Mouse (Mus musculus): ENCODE results near the gene Aifm3.
A peak's percentile ranks its signal among the peaks of the same experiment; 100 is the strongest.
"Not testable (repeated sequence)": the region's sequence is repeated elsewhere in the genome, so short reads cannot be mapped to it uniquely, and the experiment has no call there.

Gene Aifm3

DNA sequence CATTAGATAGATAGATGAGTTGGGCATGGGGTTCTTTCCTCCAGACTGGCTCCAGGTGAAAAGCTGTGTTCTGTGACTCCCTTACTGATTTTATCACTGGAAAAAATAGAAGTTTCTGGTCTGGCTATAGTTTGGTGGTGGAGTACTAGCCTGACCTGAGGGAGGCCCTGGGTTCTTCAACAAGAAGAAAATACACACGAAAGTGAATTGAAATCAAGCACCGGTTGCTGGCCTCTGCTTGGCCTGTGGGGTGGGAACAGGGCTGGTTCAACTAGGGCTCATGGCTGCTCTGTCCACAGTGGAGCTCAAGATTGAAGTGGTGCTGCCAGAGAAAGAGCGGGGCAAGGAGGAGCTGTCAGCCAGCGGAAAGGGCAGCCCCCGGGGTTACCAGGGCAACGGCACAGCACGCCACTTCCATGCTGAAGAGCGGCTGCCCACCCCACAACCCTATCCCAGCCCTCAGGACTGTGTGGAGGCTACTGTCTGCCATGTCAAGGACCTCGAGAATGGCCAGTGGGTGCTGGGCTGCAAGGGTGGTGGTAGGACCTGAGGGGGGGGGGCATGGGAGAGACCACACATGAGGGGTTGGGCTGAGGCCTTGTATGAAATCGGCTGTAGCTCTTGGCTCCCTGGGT, 10.0 kb downstream of the Aifm3 start:
- no peak for DNase-seq (ENCODE audit: low read depth)

DNA sequence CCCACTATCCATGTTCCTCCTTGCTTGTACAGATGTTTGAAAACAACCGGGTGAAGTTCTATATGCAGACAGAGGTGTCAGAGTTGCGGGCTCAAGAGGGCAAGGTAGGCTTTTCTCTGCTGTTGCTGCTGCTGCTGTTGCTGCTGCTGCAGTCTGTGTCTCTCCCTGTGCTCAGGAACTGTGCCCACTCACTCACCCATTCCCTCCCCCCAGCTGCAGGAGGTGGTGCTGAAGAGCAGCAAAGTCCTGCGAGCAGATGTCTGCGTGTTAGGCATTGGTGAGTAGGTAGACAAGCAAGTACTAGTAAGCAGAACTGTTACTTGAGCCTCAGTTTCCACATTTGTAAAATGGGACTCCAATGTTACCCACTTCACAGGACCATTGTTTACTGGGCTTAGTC, 13.3 kb downstream of the Aifm3 start:
- DNase-seq (ENCODE audit: low read depth): no peak

DNA sequence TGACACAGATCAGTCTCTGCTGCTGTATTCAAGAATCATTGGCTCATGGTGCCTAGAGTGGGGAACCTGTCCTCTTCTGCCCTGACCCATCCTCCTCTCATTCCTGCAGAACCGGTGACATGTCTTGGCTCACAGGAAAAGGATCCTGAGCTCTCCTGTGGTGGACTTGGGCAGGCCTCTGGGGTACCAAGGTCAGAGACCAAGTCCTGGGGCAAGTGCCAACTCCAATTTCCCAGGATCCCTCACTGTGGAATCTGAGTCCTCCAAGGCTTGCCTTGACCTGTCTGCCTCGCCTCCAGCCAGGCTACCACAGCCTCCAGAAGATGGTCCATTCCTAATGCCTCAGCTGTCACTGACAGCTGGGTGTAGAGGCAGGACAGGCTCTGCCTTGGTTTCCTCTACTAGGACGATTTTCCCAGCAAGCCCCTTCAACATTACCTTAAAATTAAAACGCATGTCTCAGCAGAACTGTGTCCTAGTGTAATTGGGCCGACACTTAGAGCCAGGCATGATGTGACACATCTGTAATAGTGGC, 17.7 kb downstream of the Aifm3 start:
- no peak for DNase-seq (ENCODE audit: low read depth)

DNA sequence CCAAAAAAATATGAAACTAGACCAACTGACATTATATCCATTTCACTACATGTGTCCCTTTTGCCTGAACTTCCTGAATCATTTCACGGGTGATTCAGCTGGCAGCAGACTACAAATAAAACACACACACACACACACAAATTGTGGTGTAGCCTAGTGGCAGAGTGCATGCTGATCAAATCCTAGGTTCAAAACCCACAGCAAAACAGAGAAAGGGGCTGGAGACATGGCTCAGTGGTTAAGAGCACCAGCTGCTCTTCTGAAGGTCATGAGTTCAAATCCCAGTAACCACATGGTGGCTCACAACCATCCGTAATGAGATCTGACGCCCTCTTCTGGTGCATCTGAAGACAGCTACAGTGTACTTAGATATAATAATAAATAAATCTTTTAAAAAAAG, 18.6 kb downstream of the Aifm3 start:
- not testable (repeated sequence) for DNase-seq (ENCODE audit: low read depth)

DNA sequence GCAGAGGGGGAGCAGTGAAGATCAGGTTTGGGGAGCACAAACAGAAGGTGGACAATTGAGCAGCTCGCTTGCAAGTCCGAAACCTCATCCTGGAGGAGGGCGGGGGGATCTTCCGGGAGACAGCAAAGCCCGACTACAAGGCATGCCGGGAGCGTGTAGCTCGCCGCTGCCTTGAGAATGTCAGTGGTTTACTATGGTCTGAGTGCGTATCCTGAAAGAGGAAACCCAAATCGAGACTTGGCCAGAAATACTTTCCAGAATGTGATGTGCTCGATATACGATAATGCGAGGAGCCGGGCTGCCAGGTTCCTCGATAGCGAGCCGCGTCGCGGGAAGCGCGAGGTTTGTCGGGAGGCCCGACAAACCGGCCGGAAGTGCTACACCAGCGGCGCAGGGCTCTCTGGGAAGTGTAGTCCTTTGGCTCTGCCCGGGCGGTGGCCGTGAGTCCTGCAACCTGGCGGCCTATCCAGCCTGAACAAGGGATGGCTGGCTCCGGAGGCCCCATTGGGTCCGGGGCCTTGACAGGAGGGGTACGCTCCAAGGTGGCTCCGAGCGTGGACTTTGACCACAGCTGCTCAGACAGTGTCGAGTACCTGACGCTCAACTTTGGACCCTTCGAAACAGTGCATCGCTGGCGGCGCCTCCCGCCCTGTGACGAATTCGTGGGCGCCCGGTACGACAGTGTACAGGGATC, 19.3 kb downstream of the Aifm3 start, which contains the start of gene Lztr1:
Gene Lztr1 (plus strand): TSS at position 143 of the 694 bp plus-strand sequence.
- peak; percentile 78 for DNase-seq (ENCODE audit: low read depth)

DNA sequence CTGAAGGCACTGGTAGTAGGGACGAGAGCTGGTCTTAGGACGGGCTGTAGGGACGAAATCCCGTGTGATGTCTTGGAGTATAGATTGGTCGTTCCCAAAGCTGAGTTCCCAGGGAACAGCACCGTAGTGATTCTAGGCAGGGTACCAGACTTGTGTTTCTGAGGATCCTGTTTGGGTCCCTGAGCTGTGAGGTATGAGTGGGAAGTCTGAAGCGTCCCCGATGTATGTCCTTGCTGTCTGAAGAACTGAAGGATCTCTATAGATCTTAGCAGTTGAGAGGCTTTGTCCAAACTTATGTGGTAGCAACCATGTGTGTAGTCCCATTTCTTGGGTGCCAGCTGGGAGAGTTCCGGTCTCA, 19.8 kb downstream of the Aifm3 start:
- no peak for DNase-seq (ENCODE audit: low read depth)

DNA sequence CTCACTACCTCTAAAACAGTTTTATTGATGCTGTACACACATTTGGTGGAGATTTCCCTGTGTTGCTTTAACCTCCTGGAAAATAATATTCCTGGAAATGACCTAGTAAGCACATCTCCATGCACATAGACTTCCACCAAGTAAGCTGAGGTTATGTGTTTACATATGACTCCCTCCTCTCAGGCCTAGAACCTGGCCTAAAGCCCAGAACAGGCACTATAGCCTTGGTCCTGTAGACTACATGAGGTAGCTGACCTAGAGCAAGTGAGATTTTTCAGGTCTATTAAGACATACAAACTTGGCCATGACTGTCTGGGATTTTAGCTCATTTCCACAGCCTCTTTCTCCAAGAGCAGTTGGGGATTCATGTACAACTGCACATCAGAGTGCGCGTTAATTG, 20.7 kb downstream of the Aifm3 start:
- DNase-seq (ENCODE audit: low read depth): no peak

DNA sequence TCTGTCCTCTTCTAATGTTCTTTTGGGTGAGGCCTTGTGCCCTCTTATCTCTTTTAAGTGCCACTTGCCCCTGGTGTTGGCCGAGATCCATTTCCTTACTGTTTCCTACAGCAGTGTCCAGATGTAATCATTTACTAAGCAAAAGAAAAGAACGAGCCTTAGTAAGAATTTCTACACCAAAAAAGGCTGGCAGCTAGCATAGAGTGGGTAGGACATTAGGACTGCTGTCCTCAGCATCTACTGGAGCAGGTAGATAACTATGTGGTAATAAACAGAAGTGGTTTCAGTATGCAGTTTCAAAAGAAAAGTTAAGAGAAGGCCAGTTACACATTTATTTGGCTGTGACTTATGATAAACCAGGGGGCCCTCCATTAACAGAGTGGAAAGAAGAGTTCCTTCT, 21.3 kb downstream of the Aifm3 start:
- DNase-seq (ENCODE audit: low read depth): no peak

DNA sequence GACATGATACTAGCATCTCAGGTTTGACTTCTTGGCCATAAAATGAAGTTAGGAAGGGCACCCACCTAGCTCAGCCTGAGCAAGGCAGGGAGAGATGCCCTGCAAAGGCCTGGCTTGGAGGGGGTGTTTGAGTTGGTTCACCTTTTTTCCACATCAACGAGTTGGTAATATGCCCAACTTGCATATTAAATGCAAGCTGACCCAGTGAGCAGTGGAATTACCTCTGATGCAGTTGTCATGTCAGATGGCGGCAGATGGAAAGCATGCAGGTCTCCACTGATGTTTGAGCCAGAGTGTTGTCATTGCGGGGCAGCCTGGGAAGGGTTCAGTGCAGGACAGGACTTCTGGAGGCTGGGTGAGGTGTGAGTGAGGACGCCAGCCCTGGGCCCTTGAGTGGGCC, 22.0 kb downstream of the Aifm3 start:
- no peak for DNase-seq (ENCODE audit: low read depth)

DNA sequence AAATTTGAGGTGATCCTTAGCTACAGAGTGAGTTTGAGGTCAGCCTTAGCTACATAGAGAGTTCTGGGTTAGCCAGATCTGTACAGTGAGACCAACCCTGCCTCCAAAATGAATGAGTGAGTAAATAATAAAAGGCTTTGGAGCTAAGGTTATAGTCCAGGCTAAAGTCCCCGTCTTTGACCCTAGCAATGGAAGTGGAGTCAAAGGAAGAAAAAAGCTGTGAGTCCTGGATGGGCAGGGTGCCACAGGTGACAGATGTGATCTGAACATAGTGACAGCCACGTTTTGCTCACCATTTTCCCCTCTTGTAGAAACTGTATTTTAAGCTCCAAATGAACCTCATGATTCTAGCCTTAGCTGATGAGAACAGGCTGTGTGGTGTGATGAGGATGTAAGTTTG, 29.5 kb downstream of the Aifm3 start:
- no peak for DNase-seq (ENCODE audit: low read depth)

DNA sequence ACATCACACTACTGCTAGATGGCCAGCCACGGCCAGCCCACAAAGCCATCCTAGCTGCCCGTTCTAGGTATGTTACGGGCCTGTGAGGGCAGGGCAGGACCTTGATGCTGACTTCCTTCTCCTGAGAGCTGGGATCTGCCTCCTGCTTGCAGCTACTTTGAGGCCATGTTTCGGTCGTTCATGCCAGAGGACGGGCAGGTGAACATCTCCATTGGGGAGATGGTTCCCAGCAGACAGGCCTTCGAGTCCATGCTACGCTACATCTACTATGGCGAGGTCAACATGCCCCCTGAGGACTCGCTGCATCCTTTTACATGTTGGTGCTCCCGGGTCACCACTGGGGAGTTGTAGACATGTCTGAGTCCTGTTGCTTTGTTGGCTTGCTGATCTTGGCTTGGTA, 34.7 kb downstream of the Aifm3 start:
- DNase-seq (ENCODE audit: low read depth): no peak

DNA sequence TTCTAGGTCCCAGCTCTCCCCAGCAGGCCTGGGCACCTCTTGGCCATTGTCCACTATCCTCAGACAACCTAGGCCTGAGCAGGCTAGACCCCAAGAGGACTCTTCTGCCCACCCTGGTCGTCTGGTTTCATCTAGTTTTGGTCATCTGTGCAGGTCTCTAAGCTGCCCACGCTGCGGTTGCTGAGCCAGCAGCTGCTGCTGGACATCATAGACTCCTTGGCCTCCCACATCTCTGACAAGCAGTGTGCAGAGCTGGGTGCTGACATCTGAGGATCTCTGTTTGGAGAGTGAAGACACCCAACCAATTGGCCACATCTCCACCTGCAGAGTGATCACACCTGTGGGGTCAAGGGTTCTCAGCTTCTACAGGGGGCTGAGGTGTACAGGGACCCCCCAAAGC, 36.1 kb downstream of the Aifm3 start:
- no peak for DNase-seq (ENCODE audit: low read depth)

DNA sequence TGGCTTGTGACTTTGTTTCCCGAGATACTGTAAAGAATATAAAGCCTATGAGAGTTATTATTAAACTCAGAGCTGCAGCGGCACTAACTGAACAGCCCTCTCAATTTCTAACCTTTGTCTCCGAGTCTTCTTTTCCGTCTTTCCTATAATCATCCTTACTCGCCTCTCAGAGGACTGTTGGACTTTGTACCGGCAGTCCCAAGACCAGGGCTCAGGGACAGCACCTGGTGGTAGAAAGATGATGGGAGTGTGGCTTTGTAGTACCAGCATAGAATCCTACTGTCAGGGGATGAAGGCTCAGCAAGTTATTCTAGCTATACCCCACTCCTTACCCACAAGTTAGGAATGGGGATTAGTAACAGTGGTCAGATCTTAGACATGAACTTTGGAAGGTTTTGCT, 36.8 kb downstream of the Aifm3 start:
- no peak for DNase-seq (ENCODE audit: low read depth)

DNA sequence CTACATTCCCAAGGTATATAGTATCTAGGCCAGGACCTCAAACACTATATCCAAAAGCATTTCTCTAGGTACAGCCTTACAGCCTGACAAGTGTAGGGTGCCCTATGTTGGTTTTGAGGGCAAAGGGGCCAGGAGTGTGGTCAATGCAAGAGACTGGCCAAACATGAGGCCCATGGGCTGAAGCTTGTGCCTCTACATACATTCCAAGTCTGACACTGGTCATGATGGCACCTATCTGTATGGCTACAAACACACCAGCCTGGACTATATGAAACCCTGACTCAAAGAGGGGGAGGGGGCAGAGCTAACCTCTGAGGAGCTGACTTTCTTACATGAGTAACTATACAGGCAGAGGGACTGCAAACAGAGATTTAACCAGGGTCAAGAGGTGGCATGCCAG, 38.2 kb downstream of the Aifm3 start:
- no peak for DNase-seq (ENCODE audit: low read depth)

DNA sequence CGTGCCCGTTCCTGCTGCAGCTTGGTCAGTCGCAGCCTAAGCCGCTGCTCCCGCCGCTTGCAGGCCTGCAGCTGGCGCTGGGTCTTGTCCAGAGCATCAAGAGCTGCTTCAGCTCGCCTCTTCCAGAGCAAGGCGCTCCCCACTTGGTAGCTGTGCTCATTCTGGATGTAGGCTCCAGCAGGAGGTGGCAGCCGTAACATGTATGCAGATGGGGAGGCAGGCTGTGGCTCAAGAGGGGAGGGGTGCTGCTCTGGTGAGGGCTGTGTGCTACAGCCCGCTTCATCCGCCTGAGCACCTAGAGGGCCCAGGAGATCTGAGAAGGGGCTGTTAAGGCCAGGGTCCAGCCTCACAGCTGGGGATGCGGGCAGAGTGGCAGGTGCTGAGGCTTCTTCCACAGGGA, 38.9 kb downstream of the Aifm3 start:
- DNase-seq (ENCODE audit: low read depth): no peak

DNA sequence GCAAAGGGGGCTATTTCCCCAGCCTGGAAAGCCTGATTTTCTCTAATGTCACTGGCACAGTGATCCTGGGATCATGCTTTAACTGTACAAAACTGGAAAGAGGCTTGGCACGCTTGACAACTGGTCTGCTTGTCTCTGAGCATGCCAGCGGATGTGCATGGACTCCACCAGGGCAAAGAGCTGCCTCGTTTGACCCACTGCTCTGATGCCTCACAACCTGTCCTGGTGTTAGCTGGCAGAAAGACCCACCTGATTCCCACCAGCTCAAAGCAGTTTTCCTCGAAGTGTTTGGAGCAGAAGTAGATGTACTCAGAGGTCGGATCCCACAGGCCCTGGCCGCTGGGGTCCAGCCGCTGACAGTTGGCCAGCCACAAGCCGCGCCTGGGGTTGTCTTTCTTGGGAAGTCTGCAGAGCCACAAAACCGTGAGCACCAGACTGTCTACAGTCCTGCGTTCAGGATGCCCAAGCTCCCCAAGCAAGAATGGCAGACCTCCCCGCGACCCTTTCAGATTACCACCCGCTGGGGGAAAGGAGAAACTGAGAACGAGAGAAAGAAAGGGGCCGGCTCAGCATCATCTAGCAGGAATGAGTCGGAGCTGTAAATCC, 40.7 kb downstream of the Aifm3 start:
- DNase-seq (ENCODE audit: low read depth): no peak

DNA sequence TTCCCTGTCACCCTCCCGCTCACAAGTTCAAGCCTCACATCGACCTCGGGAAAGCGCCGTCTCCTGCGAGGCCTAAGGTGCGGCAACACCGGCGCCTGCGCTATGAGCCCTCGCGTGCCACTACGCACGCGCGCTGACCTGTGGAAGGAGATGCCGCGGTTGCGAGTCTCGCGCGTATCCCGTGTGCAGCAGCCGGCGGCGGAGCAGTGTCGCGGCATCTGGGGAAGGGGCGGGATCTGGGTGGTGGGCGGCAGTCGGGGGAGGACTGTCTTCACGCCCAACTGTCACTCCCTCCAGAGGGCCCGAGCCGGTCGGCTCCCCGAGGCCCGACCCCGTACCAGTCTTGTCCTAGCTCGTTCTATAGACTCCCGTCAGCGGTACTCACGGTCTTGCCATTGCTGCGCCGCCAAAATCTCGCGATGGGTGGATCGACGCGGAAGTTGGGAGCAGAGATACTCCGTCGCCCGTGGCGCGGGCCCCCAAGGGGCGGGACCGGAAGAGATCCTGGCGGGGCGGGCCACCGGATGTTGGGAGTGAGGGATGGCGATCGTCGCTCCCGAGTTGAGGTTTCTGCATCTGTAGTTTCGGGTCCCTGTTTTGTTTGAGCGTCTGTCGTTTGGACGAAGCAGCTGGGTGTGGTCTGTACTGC, 41.4 kb downstream of the Aifm3 start, which contains the start of gene Thap7:
Gene Thap7 (minus strand): TSS at position 497 of the 649 bp plus-strand sequence.
- DNase-seq (ENCODE audit: low read depth): peak; percentile 95

DNA sequence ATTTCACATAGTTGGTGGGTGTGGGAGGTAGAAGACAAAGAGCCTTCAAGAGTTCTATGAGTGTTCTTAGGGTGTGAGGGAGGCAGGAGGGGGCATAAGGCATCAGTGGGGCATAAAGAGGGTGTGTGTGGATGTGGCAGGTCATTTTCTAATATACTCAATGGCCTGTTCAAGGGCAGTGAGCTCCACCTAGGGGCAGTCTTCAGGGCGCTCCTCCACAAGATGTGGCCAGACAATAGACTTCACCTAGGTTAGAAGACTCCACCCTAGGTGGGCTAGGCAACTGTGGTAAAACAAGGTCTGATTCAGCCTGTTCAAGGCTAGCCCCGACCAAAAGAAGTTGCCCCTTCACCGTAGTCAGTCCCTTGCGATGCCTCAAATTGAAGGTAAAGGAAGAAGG, 42.9 kb downstream of the Aifm3 start:
- no peak for DNase-seq (ENCODE audit: low read depth)

DNA sequence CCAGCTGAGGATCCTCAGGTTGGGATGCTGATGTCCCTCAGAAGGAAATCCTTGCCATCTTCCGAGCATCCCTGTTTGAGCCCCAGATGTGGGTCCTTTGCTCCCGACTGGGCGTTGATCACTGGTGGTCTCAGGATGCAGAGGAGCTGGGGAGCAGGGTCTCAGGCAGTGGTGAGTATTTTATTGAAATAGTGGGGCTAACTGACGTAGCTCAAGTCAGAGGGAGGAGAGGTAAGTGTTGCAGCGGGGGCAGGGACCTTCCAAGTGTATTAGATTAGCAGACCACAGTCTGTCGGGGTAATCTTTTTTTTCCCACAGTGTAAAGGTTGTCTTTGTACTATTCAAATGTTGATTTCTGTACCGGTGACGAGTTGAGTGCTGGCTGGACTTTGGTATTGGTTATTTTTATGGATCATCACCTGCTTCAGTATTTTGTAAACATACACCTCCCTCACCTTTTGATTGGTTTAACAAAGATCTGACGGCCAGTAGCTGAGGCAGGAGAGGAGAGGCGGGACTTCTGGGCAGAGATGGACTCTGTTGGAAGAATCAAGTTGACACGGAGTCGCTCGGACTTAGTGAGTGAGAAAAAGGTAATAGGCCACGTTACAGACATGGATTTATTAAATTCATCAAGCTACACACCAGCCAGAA, 43.4 kb downstream of the Aifm3 start:
- no peak for DNase-seq (ENCODE audit: low read depth)

DNA sequence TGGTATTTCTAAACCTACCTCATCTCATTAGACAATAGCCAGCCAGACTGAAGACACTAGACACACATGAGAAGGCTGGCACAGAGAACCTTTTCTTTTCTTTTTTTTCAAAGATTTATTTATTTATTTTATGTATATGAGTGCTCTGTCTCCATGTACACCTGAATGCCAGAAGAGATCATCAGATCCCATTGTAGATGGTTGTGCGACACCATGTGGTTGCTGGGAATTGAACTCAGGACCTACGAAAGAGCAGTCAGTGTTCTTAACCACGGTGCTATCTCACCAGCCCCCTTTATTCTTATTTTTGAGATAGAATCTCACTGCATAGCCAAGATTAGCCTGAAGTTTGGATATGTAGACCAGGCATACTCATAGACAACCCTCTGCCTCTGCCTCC, 47.2 kb downstream of the Aifm3 start:
- DNase-seq (ENCODE audit: low read depth): no peak

DNA sequence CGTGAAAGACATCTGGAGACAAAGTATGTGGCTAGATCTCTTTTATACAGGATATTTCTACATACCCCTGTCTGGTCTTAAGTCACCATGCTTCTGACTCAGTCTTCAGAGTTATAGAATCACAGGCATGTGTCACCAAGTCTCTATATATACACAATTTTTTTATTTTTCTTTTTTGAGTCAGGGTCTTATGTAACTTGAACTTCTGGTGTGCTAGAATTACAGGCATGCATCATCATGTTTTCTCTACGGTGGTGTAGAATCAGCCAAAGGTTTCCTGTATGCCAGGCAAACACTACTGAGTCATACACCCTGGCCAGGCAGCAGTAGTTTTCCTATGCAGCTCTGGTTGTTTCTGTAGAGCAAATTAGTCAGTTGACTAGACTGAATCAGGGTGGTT, 53.2 kb downstream of the Aifm3 start:
- no peak for DNase-seq (ENCODE audit: low read depth)

DNA sequence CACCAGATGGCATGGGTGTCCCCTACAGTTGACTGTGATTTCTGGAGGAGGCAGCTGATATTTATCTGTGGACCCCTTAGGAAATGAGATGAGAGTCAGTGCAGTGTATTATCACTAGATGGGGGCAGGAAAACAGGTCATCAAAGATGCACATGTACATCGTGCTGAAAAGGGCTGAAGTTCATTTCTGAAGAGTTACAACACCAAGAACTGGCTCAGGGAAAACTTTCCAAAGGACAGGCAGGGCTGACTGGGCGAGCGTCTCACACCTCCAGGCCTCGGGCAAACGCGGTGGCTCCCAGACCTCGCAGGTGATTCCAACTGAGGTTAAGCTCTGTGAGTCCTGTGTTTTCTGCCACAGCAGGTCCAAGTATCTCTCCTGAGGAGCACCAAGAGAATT, 63.4 kb downstream of the Aifm3 start:
- DNase-seq (ENCODE audit: low read depth): no peak
